Mouse (Mus musculus): Measurements from ENCODE around the gene Fbxl22. TPM values are rescaled to one million over a fixed set of nuclear protein-coding genes. Genes with fewer than 3 reads are reported as not detected.

The Fbxl22 gene
- 1.5 TPM for polyA plus RNA-seq (2014; fragmentation: Illumina TruSeq; extraction: RNeasy Lipid Tissue Mini Kit (QIAGEN cat#74804); ENCODE audit: low replicate concordance)

GRCm38 (mm10) chr9:66514256-66514770 lies at the start of gene Fbxl22:
Gene Fbxl22, minus strand, starts transcription at chr9:66514593.

Other genes with a start within 250 kb of the Fbxl22 start
- gene Herc1, start 164.1 kb downstream of the Fbxl22 start, polyA plus RNA-seq (2014; fragmentation: Illumina TruSeq; extraction: RNeasy Lipid Tissue Mini Kit (QIAGEN cat#74804); ENCODE audit: low replicate concordance): 25.1 TPM
- gene Usp3, start 78.5 kb upstream of the Fbxl22 start, polyA plus RNA-seq (2014; fragmentation: Illumina TruSeq; extraction: RNeasy Lipid Tissue Mini Kit (QIAGEN cat#74804); ENCODE audit: low replicate concordance): 121 TPM
- 7.1 TPM for gene Car12, start 199.1 kb upstream of the Fbxl22 start, polyA plus RNA-seq (2014; fragmentation: Illumina TruSeq; extraction: RNeasy Lipid Tissue Mini Kit (QIAGEN cat#74804); ENCODE audit: low replicate concordance)